Mouse (Mus musculus): ENCODE data around the gene Neurod4.
"Not testable (repeated sequence)": the region's sequence is repeated elsewhere in the genome, so short reads cannot be mapped to it uniquely, and the experiment has no call there.

DNA sequence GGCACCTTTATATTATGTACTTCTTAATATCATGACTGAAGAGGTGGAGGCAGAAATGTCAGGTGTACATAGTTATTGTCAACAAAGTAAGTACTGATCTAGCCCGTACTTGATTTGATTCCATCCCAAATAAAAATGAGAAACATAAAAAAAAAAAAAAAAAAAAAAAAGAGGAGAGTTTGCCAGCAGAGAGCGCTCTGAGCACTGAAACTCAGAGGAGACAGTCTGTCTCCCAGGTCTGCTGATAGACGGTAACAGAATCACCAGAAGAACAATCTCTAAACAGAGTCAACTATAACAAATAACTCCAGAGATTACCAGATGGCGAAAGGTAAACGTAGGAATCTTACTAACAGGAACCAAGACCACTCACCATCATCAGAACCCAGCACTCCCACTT is 24.1 kb upstream of the Neurod4 start:
- not testable (repeated sequence) for TF ChIP-seq GATA1, TAL1 (IDR thresholded peaks at IDR 0.05; ENCODE audit: low read length)

Measured in erythroblast, embryonic 14.5 days (primary cell).